Mouse (Mus musculus): Measurements from ENCODE around the gene Atmin. TPM values are rescaled to one million over a fixed set of nuclear protein-coding genes. Genes with fewer than 3 reads are reported as not detected.

The Atmin gene
- 10.9 and 12.2 TPM in 2 replicates for polyA plus RNA-seq (2014; fragmentation: Nextera tagmentation; extraction: Ambion mirVana)

DNA sequence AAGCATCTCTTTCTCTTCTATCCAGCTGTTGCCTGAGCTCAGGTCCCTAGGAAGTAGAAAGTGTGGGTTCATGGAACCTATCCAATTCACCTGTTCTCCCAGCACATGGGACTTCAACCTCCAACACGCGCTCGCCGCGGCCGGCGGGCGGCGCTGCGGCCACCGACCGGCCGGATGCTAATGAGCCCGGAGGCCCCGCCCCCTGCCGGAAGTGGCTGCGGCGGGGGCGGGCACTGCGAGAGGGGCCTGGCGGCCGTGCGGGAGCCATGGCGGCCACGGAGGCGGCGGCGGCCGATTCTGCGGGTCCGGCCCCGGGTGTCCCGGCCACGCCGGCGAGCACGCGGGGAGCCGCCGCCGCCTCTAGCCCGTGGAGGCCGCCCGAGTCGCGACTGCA lies at the start of gene Atmin:
TSS of gene Atmin (plus strand) at position 233 of the 394 bp plus-strand sequence.
- Histone ChIP-seq H3K9ac (replicated peaks; ENCODE audit: low read depth, low read length) (peak within 1 kb of the TSS; percentile 84), H3K4me3 (ENCODE audit: low read depth, low read length) (peak within 1 kb of the TSS; percentile 99), H3K4me1 (ENCODE audit: control insufficient read depth, insufficient read depth, low read length) (peaks cover 14% of the 10 kb centered on the region; the same call in 1 of the 2 replicates), H3K9me3 (ENCODE audit: control insufficient read depth, low read depth, low read length) (no peaks in the 10 kb centered on the region), H3K27ac (ENCODE audit: low read length) (peak within 1 kb of the TSS; percentile 22; the same call in 1 of the 2 replicates), H3K27me3 (ENCODE audit: control insufficient read depth, insufficient read depth, low read length) (no peaks in the 10 kb centered on the region), H3K4me2 (replicated peaks; ENCODE audit: low read depth, low read length) (peak within 1 kb of the TSS; percentile 94), H3K36me3 (ENCODE audit: control insufficient read depth, insufficient read depth, low read length) (no peaks in the 10 kb centered on the region; the same call in 1 of the 2 replicates)
- ATAC-seq (ENCODE audit: insufficient number of reproducible peaks, insufficient read depth, low FRiP score, low read depth): peak; percentile 90
- WGBS: under 1% methylated on average over 43 of the region's 46 CpGs

DNA sequence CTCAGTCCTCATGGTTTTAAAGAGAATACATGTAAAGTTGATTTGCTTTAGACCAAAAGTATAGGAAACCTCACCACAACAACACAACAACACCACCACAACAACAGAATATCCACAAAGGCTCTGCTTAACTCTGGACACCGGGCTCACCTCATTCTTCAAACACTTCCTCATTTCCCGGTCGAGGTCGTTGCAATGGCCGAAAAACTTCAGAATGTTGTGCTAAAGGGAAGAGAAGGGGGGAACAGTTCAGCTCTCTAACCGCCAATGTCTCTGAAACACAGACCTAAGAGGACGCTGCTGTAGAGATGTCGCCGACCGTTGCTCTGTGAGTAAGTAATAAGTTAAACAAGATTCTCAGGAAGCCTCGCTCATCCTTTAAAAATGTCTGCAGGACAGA lies 49.3 kb upstream of the Atmin start:
- WGBS: 56% methylated on average over 11 of the region's 11 CpGs
- Histone ChIP-seq H3K27ac (ENCODE audit: low read length) (no peak overlapping the region), H3K27me3 (ENCODE audit: control insufficient read depth, insufficient read depth, low read length) (no peaks in the 10 kb centered on the region), H3K4me1 (ENCODE audit: control insufficient read depth, insufficient read depth, low read length) (no peaks in the 10 kb centered on the region), H3K9ac (replicated peaks; ENCODE audit: low read depth, low read length) (no peak overlapping the region), H3K36me3 (ENCODE audit: control insufficient read depth, insufficient read depth, low read length) (no peaks in the 10 kb centered on the region; the same call in 1 of the 2 replicates), H3K4me3 (ENCODE audit: low read depth, low read length) (no peak overlapping the region), H3K9me3 (ENCODE audit: control insufficient read depth, low read depth, low read length) (no peaks in the 10 kb centered on the region), H3K4me2 (replicated peaks; ENCODE audit: low read depth, low read length) (no peak overlapping the region)
- ATAC-seq (ENCODE audit: insufficient number of reproducible peaks, insufficient read depth, low FRiP score, low read depth): no peak

DNA sequence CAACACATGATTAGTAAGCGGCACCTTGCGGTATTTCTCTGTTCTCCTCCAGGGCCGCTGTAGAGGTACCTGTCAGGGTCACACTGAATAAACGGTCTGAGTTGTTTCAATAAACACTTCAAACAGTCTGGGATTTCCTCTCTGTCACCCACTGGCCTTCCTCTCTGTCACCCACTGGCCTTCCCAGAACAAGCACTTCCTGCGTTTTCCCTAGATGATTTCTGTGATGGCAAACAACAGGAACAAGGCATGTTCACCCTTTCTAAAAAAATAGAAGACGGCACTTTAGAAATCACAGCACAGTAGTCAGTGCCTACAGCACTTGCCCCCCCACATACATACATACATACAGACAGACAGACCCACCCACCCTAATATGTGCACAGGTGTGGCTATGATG lies 47.7 kb upstream of the Atmin start:
- Histone ChIP-seq H3K27me3 (ENCODE audit: control insufficient read depth, insufficient read depth, low read length) (no peaks in the 10 kb centered on the region), H3K36me3 (ENCODE audit: control insufficient read depth, insufficient read depth, low read length) (no peaks in the 10 kb centered on the region), H3K9me3 (ENCODE audit: control insufficient read depth, low read depth, low read length) (no peaks in the 10 kb centered on the region), H3K27ac (ENCODE audit: low read length) (no peak overlapping the region), H3K4me2 (replicated peaks; ENCODE audit: low read depth, low read length) (no peak overlapping the region), H3K4me3 (ENCODE audit: low read depth, low read length) (no peak overlapping the region), H3K4me1 (ENCODE audit: control insufficient read depth, insufficient read depth, low read length) (no peaks in the 10 kb centered on the region), H3K9ac (replicated peaks; ENCODE audit: low read depth, low read length) (no peak overlapping the region)
- ATAC-seq (ENCODE audit: insufficient number of reproducible peaks, insufficient read depth, low FRiP score, low read depth): no peak
- WGBS: 83% methylated on average over 6 of the region's 6 CpGs

DNA sequence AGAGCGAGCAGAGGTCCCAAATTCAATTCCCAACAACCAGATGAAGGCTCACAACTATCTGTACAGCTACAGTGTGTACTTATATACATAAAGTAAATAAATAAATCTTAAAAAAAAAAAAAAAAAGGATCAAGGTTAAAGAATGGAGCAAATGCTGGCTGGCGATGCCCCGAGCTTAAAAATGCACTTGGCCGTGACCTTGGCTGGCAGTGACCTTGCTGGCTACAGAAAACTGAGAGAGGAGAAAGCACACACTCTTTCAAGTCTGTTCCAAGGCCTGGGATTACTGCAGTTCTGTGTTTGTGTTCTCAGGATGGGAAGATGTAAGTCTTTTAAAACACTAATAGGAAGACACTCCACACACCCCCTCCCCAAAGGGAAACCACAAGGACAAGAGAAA lies 38.5 kb upstream of the Atmin start:
- H3K27me3 ChIP-seq (ENCODE audit: control insufficient read depth, insufficient read depth, low read length): no peaks in the 10 kb centered on the region
- no peaks in the 10 kb centered on the region; the same call in 1 of the 2 replicates for H3K9me3 ChIP-seq (ENCODE audit: control insufficient read depth, low read depth, low read length)
- ATAC-seq (ENCODE audit: insufficient number of reproducible peaks, insufficient read depth, low FRiP score, low read depth): no peak
- H3K4me3 ChIP-seq (ENCODE audit: low read depth, low read length): no peak overlapping the region
- no peaks in the 10 kb centered on the region; the same call in 1 of the 2 replicates for H3K36me3 ChIP-seq (ENCODE audit: control insufficient read depth, insufficient read depth, low read length)
- no peak overlapping the region for H3K4me2 ChIP-seq (replicated peaks; ENCODE audit: low read depth, low read length)
- 92% methylated on average over 4 of the region's 4 CpGs for WGBS
- no peaks in the 10 kb centered on the region for H3K4me1 ChIP-seq (ENCODE audit: control insufficient read depth, insufficient read depth, low read length)
- no peak overlapping the region for H3K9ac ChIP-seq (replicated peaks; ENCODE audit: low read depth, low read length)
- H3K27ac ChIP-seq (ENCODE audit: low read length): no peak overlapping the region

DNA sequence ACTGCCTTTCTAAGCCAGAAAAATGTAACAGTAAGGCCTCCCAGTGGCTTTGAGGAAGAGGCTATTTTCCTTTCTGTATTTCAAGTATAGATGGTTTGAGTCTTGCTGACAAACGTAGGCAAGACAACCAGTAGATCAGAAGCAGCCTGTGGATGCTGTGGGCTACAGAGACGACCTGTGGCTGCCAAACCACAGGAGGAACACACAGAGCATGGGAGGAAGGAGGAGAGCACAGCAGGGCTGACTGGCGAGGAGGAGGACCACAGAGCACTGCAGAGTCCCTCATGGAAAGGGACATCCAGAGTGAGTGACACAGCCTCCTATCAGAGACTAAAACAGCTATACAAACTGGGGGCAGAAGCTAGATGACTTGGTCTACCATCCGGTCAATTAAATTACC lies 37.9 kb upstream of the Atmin start:
- Histone ChIP-seq H3K4me3 (ENCODE audit: low read depth, low read length) (no peak overlapping the region), H3K27ac (ENCODE audit: low read length) (no peak overlapping the region), H3K9me3 (ENCODE audit: control insufficient read depth, low read depth, low read length) (no peaks in the 10 kb centered on the region; the same call in 1 of the 2 replicates), H3K4me1 (ENCODE audit: control insufficient read depth, insufficient read depth, low read length) (no peaks in the 10 kb centered on the region), H3K27me3 (ENCODE audit: control insufficient read depth, insufficient read depth, low read length) (no peaks in the 10 kb centered on the region), H3K4me2 (replicated peaks; ENCODE audit: low read depth, low read length) (no peak overlapping the region), H3K9ac (replicated peaks; ENCODE audit: low read depth, low read length) (no peak overlapping the region), H3K36me3 (ENCODE audit: control insufficient read depth, insufficient read depth, low read length) (no peaks in the 10 kb centered on the region; the same call in 1 of the 2 replicates)
- no peak for ATAC-seq (ENCODE audit: insufficient number of reproducible peaks, insufficient read depth, low FRiP score, low read depth)
- WGBS: 92% methylated on average over 4 of the region's 4 CpGs

DNA sequence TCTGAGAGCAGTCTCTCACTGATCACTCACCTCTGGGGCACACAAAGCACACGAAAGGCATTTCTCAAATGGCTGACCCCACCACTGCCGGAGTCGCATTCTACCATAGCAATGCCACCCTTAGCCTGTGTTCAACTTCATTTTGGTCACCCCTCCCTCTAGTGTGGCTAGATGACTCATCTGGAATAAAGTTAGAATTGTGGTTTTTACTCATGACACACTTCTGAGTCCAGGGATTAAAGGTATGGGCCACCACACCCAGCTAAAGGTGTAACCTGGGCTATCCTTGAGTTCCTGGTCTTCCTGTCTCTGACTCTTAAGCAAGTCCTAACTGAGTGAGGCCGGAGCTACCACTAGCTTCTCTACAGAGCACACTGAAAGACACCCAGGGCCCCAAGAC lies 37.4 kb upstream of the Atmin start:
- H3K9me3 ChIP-seq (ENCODE audit: control insufficient read depth, low read depth, low read length): no peaks in the 10 kb centered on the region; the same call in 1 of the 2 replicates
- H3K27ac ChIP-seq (ENCODE audit: low read length): no peak overlapping the region
- H3K4me1 ChIP-seq (ENCODE audit: control insufficient read depth, insufficient read depth, low read length): no peaks in the 10 kb centered on the region
- H3K4me2 ChIP-seq (replicated peaks; ENCODE audit: low read depth, low read length): no peak overlapping the region
- no peak overlapping the region for H3K4me3 ChIP-seq (ENCODE audit: low read depth, low read length)
- H3K36me3 ChIP-seq (ENCODE audit: control insufficient read depth, insufficient read depth, low read length): no peaks in the 10 kb centered on the region; the same call in 1 of the 2 replicates
- ATAC-seq (ENCODE audit: insufficient number of reproducible peaks, insufficient read depth, low FRiP score, low read depth): no peak
- 93% methylated on average over 4 of the region's 4 CpGs for WGBS
- H3K27me3 ChIP-seq (ENCODE audit: control insufficient read depth, insufficient read depth, low read length): no peaks in the 10 kb centered on the region
- no peak overlapping the region for H3K9ac ChIP-seq (replicated peaks; ENCODE audit: low read depth, low read length)

DNA sequence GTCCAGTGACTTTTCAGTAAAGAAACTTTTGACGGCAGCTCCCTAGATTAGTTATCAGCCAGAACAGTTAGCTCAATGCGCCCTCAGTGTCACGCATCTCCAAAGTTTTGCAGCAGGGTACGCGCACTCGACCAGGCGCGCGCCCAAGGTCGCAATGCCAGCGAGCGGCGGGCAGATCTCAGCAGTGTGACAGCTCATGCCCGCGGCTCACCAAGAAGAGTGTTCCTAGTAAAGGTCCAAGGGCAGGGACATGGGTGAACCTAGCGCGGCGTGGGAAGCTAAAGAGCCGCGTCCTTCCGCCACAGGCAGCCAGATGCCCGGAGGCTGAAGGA lies 22.2 kb upstream of the Atmin start:
- Histone ChIP-seq H3K4me1 (ENCODE audit: control insufficient read depth, insufficient read depth, low read length) (peaks cover 5% of the 10 kb centered on the region; the same call in 1 of the 2 replicates), H3K9ac (replicated peaks; ENCODE audit: low read depth, low read length) (peak overlapping the region; percentile 81), H3K36me3 (ENCODE audit: control insufficient read depth, insufficient read depth, low read length) (peaks cover 4% of the 10 kb centered on the region), H3K4me3 (ENCODE audit: low read depth, low read length) (peak overlapping the region; percentile 81), H3K27ac (ENCODE audit: low read length) (peak overlapping the region; percentile 52), H3K27me3 (ENCODE audit: control insufficient read depth, insufficient read depth, low read length) (no peaks in the 10 kb centered on the region), H3K4me2 (replicated peaks; ENCODE audit: low read depth, low read length) (peak overlapping the region; percentile 75), H3K9me3 (ENCODE audit: control insufficient read depth, low read depth, low read length) (no peaks in the 10 kb centered on the region)
- WGBS: under 1% methylated on average over 22 of the region's 22 CpGs
- peak; percentile 62; the same call in 1 of the 2 replicates for ATAC-seq (ENCODE audit: insufficient number of reproducible peaks, insufficient read depth, low FRiP score, low read depth)

DNA sequence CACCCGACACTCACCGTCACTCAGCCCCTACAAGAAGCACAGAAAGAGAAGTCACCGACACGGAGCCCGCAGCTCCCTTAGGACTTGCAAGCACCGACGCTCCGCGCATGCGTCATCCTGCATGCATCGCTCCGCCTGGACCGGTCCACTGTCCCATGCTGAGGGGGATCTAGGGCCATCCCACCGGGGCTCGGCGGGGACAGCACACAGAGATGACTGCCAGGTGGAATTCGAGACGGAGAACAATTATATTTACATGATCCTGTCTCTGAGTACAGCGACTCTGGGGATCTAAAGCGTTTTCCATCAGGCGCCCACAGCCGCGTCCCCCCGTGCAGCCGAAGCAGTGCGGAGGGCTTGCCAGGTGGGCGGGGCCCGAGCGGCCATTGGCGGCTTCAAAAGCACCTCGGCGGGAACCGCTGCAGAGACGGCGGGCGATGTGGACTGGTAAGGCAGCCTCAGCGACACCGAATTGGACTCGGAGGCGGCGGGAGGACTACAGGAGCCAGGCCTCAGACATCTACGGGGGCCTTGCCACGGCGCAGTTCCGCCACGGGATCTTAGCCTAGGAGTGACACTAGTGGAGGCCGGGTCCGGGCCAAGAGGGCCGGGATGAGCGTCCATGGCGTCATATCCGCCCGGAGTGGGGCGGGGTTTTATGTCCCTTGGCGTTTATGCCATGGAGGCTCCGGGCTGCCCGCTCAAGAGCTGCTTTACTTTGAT lies 21.7 kb upstream of the Atmin start, which contains the start of the genes Cmc2 and Cenpn:
TSS of gene Cmc2 (minus strand) at position 119 of the 723 bp plus-strand sequence.
TSS of gene Cenpn (plus strand) at position 394 of the 723 bp plus-strand sequence.
- Histone ChIP-seq H3K4me3 (ENCODE audit: low read depth, low read length) (peak within 1 kb of the TSS; percentile 81), H3K9ac (replicated peaks; ENCODE audit: low read depth, low read length) (peak within 1 kb of the TSS; percentile 81), H3K4me2 (replicated peaks; ENCODE audit: low read depth, low read length) (peak within 1 kb of the TSS; percentile 75), H3K4me1 (ENCODE audit: control insufficient read depth, insufficient read depth, low read length) (peaks cover 5% of the 10 kb centered on the region; the same call in 1 of the 2 replicates), H3K27ac (ENCODE audit: low read length) (peak within 1 kb of the TSS; percentile 52), H3K27me3 (ENCODE audit: control insufficient read depth, insufficient read depth, low read length) (no peaks in the 10 kb centered on the region), H3K9me3 (ENCODE audit: control insufficient read depth, low read depth, low read length) (no peaks in the 10 kb centered on the region), H3K36me3 (ENCODE audit: control insufficient read depth, insufficient read depth, low read length) (peaks cover 3% of the 10 kb centered on the region; the same call in 1 of the 2 replicates)
- ATAC-seq (ENCODE audit: insufficient number of reproducible peaks, insufficient read depth, low FRiP score, low read depth): peak; percentile 94
- WGBS: under 1% methylated on average over 57 of the region's 57 CpGs
